In the genomic region with DNA sequence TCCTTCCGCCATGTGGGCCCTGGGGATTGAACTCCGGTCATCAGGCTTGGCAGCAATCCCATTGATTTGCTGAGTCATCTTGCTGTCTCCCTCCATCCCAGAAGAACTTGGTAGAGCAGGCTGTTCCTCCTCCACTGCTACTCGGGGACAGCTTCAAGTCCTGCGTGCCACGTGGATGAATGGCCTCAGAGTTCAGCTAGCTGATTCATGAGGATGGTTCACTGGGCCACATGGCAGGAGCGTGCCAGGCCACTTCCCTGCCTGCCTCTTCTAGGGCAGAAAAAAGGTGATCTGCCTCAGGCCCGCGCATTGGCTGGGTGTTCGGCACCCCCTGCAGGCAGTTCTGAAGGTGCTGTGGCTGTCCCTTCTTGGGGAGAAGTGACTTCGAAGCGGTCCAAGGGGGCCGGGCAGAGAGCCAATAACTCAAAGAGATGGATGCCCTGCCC, we compare ENCODE assay signal across 9 mouse cellular contexts.
A peak's percentile ranks its signal among the peaks of the same experiment; 100 is the strongest.
DNase-seq lines count a peak whose midpoint lies in the region; ATAC-seq lines count a peak whose summit lies in the region.
"Had no signal": no experiment of that assay in that cellular context is flagged by ENCODE, and none has a peak within 500 bp of the region (broad histone marks: within the 10 kb centered on the region; RNA-seq: fewer than 3 reads in every experiment).

No protein-coding gene starts in this region.

- H3K4me3 ChIP-seq in midbrain, embryonic 14.5 days (replicated peaks; ENCODE audit: low read depth, low read length) = no peak overlapping the region
- H3K4me3 ChIP-seq in midbrain, embryonic 16.5 days (ENCODE audit: low read depth, low read length) = no peak overlapping the region
- no peak overlapping the region for H3K4me3 ChIP-seq in heart, embryonic 10.5 days
- no peak overlapping the region for H3K4me3 ChIP-seq in forebrain, embryonic 15.5 days
- H3K4me3 ChIP-seq: heart, embryonic 13.5 days had no signal

- WGBS in midbrain, embryonic 14.5 days = 66% methylated on average over 12 of the region's 12 CpGs
- 69% methylated on average over 12 of the region's 12 CpGs for WGBS in midbrain, embryonic 16.5 days
- WGBS in heart, embryonic 10.5 days = 71% methylated on average over 12 of the region's 12 CpGs
- 66% methylated on average over 12 of the region's 12 CpGs for WGBS in forebrain, embryonic 15.5 days

- DNase-seq in embryo, embryonic 10 days (ENCODE audit: low spot score) = peak; percentile 29
- DNase-seq in embryo, embryonic 10.5 days (ENCODE audit: low spot score) = no peak
- DNase-seq in midbrain, embryonic 14.5 days = peak; percentile 53
- DNase-seq in adrenal gland, adult 18-20 months (ENCODE audit: low spot score in 2 of 2) = peak; percentile 53 to 55
- peak; percentile 74 for DNase-seq in heart, embryonic 10.5 days (ENCODE audit: low spot score)

- no peaks in the 10 kb centered on the region for H3K4me1 ChIP-seq in midbrain, embryonic 14.5 days (ENCODE audit: control insufficient read depth, insufficient read depth, low read length)
- H3K4me1 ChIP-seq in midbrain, embryonic 16.5 days (ENCODE audit: control insufficient read depth, insufficient read depth, low read length) = no peaks in the 10 kb centered on the region
- H3K4me1 ChIP-seq in heart, embryonic 10.5 days = no peaks in the 10 kb centered on the region
- no peaks in the 10 kb centered on the region; the same call in 1 of the 2 replicates for H3K4me1 ChIP-seq in forebrain, embryonic 15.5 days
- H3K4me1 ChIP-seq: heart, embryonic 13.5 days had no signal

- H3K9me3 ChIP-seq in midbrain, embryonic 14.5 days (ENCODE audit: control insufficient read depth, low read length) = no peaks in the 10 kb centered on the region
- no peaks in the 10 kb centered on the region for H3K9me3 ChIP-seq in midbrain, embryonic 16.5 days (replicated peaks; ENCODE audit: control insufficient read depth, low read length, poor library complexity, severe bottlenecking)
- H3K9me3 ChIP-seq in heart, embryonic 10.5 days = no peaks in the 10 kb centered on the region
- no peaks in the 10 kb centered on the region for H3K9me3 ChIP-seq in forebrain, embryonic 15.5 days
- H3K9me3 ChIP-seq: heart, embryonic 13.5 days had no signal

- ATAC-seq in midbrain, embryonic 14.5 days (ENCODE audit: low FRiP score, low TSS enrichment) = no peak
- ATAC-seq in midbrain, embryonic 16.5 days = no peak
- peak; percentile 62 for ATAC-seq in megakaryocyte progenitor cell, adult 5-6 weeks (replicated peaks; ENCODE audit: poor library complexity)
- no peak for ATAC-seq in forebrain, embryonic 15.5 days (replicated peaks)

- no peak overlapping the region for H3K4me2 ChIP-seq in midbrain, embryonic 14.5 days (ENCODE audit: low read length)
- no peak overlapping the region for H3K4me2 ChIP-seq in midbrain, embryonic 16.5 days (ENCODE audit: low read length)
- no peak overlapping the region for H3K4me2 ChIP-seq in forebrain, embryonic 15.5 days (replicated peaks)
- H3K4me2 ChIP-seq: heart, embryonic 13.5 days had no signal

- no peak overlapping the region for H3K27ac ChIP-seq in midbrain, embryonic 14.5 days (replicated peaks; ENCODE audit: low read depth, low read length)
- no peak overlapping the region for H3K27ac ChIP-seq in midbrain, embryonic 16.5 days (ENCODE audit: low read length)
- H3K27ac ChIP-seq in heart, embryonic 10.5 days = no peak overlapping the region
- no peak overlapping the region for H3K27ac ChIP-seq in forebrain, embryonic 15.5 days (replicated peaks)
- H3K27ac ChIP-seq: heart, embryonic 13.5 days had no signal

- no peak overlapping the region for H3K9ac ChIP-seq in midbrain, embryonic 14.5 days (replicated peaks; ENCODE audit: low read length)
- H3K9ac ChIP-seq in midbrain, embryonic 16.5 days (ENCODE audit: low read depth, low read length) = no peak overlapping the region
- no peak overlapping the region for H3K9ac ChIP-seq in forebrain, embryonic 15.5 days (replicated peaks)
- H3K9ac ChIP-seq: heart, embryonic 13.5 days had no signal

- H3K36me3 ChIP-seq in midbrain, embryonic 14.5 days (ENCODE audit: control insufficient read depth, insufficient read depth, low read length) = no peaks in the 10 kb centered on the region
- H3K36me3 ChIP-seq in midbrain, embryonic 16.5 days (ENCODE audit: control insufficient read depth, insufficient read depth, low read length) = no peaks in the 10 kb centered on the region
- no peaks in the 10 kb centered on the region for H3K36me3 ChIP-seq in heart, embryonic 10.5 days
- H3K36me3 ChIP-seq in forebrain, embryonic 15.5 days = no peaks in the 10 kb centered on the region
- H3K36me3 ChIP-seq: heart, embryonic 13.5 days had no signal

- H3K27me3 ChIP-seq in midbrain, embryonic 14.5 days (ENCODE audit: control insufficient read depth, insufficient read depth, low read length) = no peaks in the 10 kb centered on the region
- H3K27me3 ChIP-seq in midbrain, embryonic 16.5 days (ENCODE audit: control insufficient read depth, insufficient read depth, low read depth, low read length) = no peaks in the 10 kb centered on the region; the same call in 1 of the 2 replicates
- H3K27me3 ChIP-seq in heart, embryonic 10.5 days (ENCODE audit: insufficient read depth, poor library complexity, severe bottlenecking) = peaks cover 92% of the 10 kb centered on the region
- H3K27me3 ChIP-seq in forebrain, embryonic 15.5 days = no peaks in the 10 kb centered on the region
